Mouse (Mus musculus) forebrain, postnatal 0 days (tissue): ENCODE measurements at regions not wholly inside any gene's neighbourhood (a gene's known extent, or its start where the extent isn't known, plus 50 kb on each side); places are given as distances from the start of the nearest gene placed in this dataset.

Experiments used
- ATAC-seq: fragments of 200-750 bp; cut with Nextera tagmentation; 2 replicates; pipeline ENCODE4 v1.8.0; 2017; ENCODE audit warnings: mild to moderate bottlenecking, moderate library complexity
- DNase-seq: peaks from one replicate; pipeline ENCODE4 v3.0.0-alpha.2; 2015
- H3K27ac ChIP-seq: fragments of 300-500 bp; sonication (generic); 2 replicates; pipeline ENCODE4 v1.5.1; 2014; ENCODE audit warnings: low read depth, mild to moderate bottlenecking, antibody characterized with exemption, low read length, moderate library complexity, mixed read lengths
- H3K27me3 ChIP-seq: fragments of 300-500 bp; sonication (generic); 2 replicates; pipeline ENCODE4 v1.6.1; 2014; ENCODE audit warnings: mild to moderate bottlenecking, low read length, mixed read lengths; ENCODE audit not compliant: insufficient read depth
- H3K36me3 ChIP-seq: fragments of 300-500 bp; sonication (generic); 2 replicates; pipeline ENCODE4 v1.6.1; 2014; ENCODE audit warnings: mild to moderate bottlenecking, moderate library complexity; ENCODE audit not compliant: insufficient read depth
- H3K4me1 ChIP-seq: fragments of 300-500 bp; sonication (generic); 2 replicates; pipeline ENCODE4 v1.6.1; 2014; ENCODE audit warnings: antibody characterized with exemption; ENCODE audit not compliant: insufficient read depth
- H3K4me2 ChIP-seq: fragments of 300-500 bp; sonication (generic); 2 replicates; pipeline ENCODE4 v1.6.1; 2014; ENCODE audit warnings: low read depth, mild to moderate bottlenecking, moderate library complexity
- H3K4me3 ChIP-seq: fragments of 300-500 bp; sonication (generic); 2 replicates; pipeline ENCODE4 v1.5.1; 2014; ENCODE audit warnings: low read depth, low read length, mixed read lengths
- H3K9ac ChIP-seq: fragments of 300-500 bp; sonication (generic); 2 replicates; pipeline ENCODE4 v1.6.1; 2014; ENCODE audit warnings: mild to moderate bottlenecking
- H3K9me3 ChIP-seq: fragments of 300-500 bp; sonication (generic); 2 replicates; pipeline ENCODE4 v1.6.1; 2016; ENCODE audit warnings: low read length
- CTCF ChIP-seq: sonication (generic); IDR thresholded peaks from 2 replicates; pipeline ENCODE4 v1.5.1; 2016; ENCODE audit warnings: antibody characterized with exemption, control low read depth, low read depth
- WGBS: fragments of 180-500 bp; shearing (Covaris S2); extraction: QIAGEN DNeasy Blood & Tissue Kit; methylation state at CpG from one replicate; pipeline ENCODE4 v1.1.7; 2014; 5-methylcytosine and 5-hydroxymethylcytosine counted together

DNA sequence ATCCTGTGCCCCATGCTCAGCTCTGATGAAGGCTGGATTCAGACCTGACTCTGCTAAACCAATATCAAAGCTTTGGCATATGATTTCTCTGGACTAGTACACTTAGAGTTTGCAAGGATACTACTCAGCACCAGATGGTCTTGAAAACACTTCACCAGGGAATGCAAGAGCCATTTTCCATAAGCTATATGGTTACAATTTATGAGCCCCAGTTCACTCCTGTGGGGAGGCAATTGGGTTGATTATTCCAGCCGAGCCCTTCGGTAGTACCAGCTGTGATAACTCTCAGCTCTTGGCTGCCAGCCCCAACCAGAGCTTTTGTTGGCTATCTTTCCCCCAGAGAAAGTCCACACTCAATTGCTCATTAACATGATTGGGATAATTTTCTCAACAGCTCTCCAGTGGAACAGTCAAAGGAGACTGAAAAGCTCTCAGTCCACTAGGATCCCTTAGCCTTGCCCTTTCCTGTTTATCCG lies 210.5 kb upstream of the Fggy start:
- peak; percentile 74 for DNase-seq
- no peaks in the 10 kb centered on the region for H3K4me1 ChIP-seq
- H3K4me2 ChIP-seq, result no peak overlapping the region
- no peaks in the 10 kb centered on the region for H3K27me3 ChIP-seq
- 13% methylated on average over 3 of the region's 3 CpGs for WGBS
- peak; percentile 79 for ATAC-seq
- TF ChIP-seq CTCF, result no peak
- no peak overlapping the region for H3K9ac ChIP-seq
- H3K27ac ChIP-seq, result no peak overlapping the region
- no peak overlapping the region for H3K4me3 ChIP-seq
- no peaks in the 10 kb centered on the region for H3K9me3 ChIP-seq
- H3K36me3 ChIP-seq, result no peaks in the 10 kb centered on the region

DNA sequence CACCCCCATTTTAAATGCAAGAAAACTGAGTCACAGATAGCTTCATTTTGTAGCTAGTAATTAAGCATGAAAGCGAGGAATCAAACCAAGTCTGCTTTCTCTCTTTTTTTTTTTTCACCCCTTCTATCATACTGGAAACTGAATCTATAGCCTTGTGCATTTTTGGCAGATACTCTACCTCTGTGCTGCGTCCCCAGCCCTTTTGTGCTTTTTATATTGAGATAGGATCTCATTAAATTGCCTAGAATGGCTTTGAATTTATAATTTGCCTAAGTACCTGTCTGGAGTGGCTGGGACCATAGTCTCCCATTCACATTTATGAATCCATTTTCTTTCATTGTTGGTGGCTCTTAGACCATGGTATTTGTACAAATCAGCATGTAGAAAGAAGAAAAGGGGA lies 209.9 kb upstream of the Fggy start:
- H3K27ac ChIP-seq, result no peak overlapping the region
- no peak for ATAC-seq

DNA sequence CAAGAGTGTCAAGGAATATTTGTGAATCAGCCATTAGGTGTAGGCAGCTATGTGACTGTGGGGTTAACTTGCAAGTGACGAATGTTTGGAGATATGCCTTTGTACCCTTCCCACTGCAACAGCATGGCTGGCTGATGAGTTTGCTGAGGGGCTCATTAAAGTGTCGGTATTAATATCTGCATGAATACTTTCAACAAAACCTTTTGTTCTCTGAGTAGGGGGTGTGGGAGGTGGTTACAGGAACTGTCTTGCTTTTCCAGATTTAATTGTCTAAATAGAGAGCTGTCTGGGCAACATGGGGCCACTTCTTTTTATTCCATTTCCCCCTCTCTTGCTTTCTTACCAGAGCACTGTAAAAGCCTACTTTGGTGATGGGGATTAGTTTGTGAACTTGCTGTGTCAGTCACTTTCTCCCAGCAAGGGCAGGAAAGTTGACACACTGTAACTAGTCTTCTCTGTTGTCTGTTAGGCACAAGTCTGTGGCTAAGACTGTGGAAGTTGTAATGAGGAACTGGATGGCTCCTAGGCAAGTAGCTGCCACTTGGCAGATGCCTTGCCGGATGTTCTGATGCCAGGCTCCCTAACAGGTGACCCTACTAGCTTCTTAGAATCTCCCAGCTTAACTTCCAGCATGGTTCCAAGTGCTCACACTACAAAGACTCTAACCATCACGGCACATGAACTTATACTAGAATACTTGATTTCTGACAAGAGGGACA lies 208.7 kb upstream of the Fggy start:
- no peak overlapping the region for H3K9ac ChIP-seq
- TF ChIP-seq CTCF, result no peak
- H3K4me1 ChIP-seq, result no peaks in the 10 kb centered on the region
- DNase-seq (no peak), ATAC-seq (peak; percentile 76)
- H3K4me3 ChIP-seq, result no peak overlapping the region
- H3K36me3 ChIP-seq, result no peaks in the 10 kb centered on the region
- WGBS, result 41% methylated on average over 4 of the region's 4 CpGs
- H3K27ac ChIP-seq, result no peak overlapping the region
- no peaks in the 10 kb centered on the region for H3K27me3 ChIP-seq
- no peak overlapping the region for H3K4me2 ChIP-seq
- H3K9me3 ChIP-seq, result no peaks in the 10 kb centered on the region

More for the DNA sequence above, 209.9 kb upstream of the Fggy start:
- DNase-seq, result no peak
- H3K4me1 ChIP-seq, result no peaks in the 10 kb centered on the region
- no peaks in the 10 kb centered on the region for H3K27me3 ChIP-seq
- no peaks in the 10 kb centered on the region for H3K9me3 ChIP-seq
- H3K4me2 ChIP-seq, result no peak overlapping the region
- no peak for TF ChIP-seq CTCF
- no peak overlapping the region for H3K4me3 ChIP-seq
- no peak overlapping the region for H3K9ac ChIP-seq
- no peaks in the 10 kb centered on the region for H3K36me3 ChIP-seq
- 29% methylated on average over 2 of the region's 2 CpGs for WGBS

DNA sequence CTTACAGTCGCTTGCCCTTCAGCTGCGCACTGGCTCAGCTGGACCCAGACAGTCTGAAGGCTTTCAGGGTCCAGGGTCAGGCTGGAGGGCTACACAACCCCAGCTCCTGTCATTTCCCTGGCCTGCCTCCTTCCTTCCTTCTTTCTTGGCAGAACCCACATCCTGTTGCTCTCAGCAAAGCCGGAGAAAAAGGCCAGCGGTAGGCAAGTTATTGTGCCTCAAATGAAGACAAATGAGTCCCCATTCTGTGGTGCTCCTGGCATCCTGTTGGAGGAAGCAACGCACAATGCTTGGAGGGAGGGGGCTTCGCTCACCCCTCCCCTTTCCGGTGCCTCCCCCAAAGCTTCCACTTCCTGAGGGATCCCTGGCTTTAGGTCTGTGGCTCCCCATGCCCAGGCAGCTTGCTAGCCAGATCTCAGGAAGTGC lies 203.4 kb upstream of the Fggy start:
- peak; percentile 71 for ATAC-seq

DNA sequence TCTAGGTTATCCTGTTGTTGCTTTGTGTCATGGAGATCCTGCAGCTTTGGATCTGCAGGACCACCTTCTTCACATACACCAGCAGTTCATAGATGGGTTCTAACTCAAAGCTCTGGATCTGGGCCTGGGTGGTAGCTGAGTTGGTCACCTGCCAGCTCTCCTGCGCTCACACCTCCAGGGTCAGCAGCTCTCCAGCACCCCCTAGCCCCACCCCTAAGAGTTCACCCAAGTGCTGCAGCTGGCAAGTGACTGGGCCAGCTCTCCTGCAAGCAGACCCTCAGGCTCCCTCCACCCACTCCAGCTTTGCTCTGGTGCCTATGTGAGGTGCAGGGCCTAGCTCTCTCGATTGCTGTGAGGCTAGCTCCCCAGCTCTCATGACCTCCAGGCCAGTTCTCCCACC lies 198.6 kb upstream of the Fggy start:
- no peak overlapping the region for H3K9ac ChIP-seq
- H3K9me3 ChIP-seq, result no peaks in the 10 kb centered on the region
- no peak for ATAC-seq
- H3K4me2 ChIP-seq, result no peak overlapping the region
- H3K27me3 ChIP-seq, result no peaks in the 10 kb centered on the region
- no peak for DNase-seq
- H3K4me3 ChIP-seq, result no peak overlapping the region
- H3K4me1 ChIP-seq, result no peaks in the 10 kb centered on the region
- 73% methylated on average over 2 of the region's 2 CpGs for WGBS
- H3K36me3 ChIP-seq, result no peaks in the 10 kb centered on the region
- no peak for TF ChIP-seq CTCF
- H3K27ac ChIP-seq, result no peak overlapping the region

More for the DNA sequence above, 203.4 kb upstream of the Fggy start:
- WGBS, result 39% methylated on average over 7 of the region's 7 CpGs
- no peak for TF ChIP-seq CTCF
- H3K9ac ChIP-seq, result no peak overlapping the region
- no peaks in the 10 kb centered on the region for H3K36me3 ChIP-seq
- DNase-seq, result peak; percentile 22
- no peaks in the 10 kb centered on the region for H3K9me3 ChIP-seq
- H3K4me1 ChIP-seq, result no peaks in the 10 kb centered on the region
- H3K27ac ChIP-seq, result no peak overlapping the region; the same call in 1 of the 2 replicates
- H3K4me3 ChIP-seq, result no peak overlapping the region
- H3K27me3 ChIP-seq, result no peaks in the 10 kb centered on the region
- no peak overlapping the region for H3K4me2 ChIP-seq

DNA sequence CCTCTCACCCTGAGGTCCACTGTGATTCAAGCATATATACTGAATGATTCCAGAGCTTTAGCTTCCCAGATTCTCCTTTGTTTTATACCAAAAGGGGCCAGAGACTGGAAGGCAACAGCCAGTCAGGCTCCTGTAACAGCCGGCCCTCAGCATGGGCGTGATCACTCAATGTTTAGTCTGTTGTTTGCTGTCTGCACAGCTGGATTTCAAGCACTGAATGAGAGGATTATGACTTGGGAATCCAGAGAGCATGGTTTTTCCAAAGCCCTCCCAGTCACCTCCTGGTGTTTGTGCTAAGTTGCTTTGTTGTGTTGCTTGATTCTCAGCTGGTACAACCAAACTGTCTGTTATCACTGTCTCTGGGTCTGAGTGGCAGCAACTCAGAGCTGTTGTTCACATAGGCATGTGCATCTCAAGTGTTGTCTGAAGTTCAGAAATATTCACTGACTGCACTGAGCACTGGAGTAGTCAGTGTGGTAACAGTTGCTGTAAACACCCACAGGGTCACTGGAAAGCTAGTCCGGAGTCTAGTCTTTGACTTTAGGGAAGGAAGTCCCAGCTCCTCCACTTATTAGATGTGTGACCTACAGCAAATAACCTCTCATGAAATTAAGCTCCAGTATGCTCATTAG lies 196.9 kb upstream of the Fggy start:
- DNase-seq, result no peak
- Histone ChIP-seq H3K4me3 (no peak overlapping the region), H3K9me3 (no peaks in the 10 kb centered on the region), H3K27ac (no peak overlapping the region), H3K36me3 (no peaks in the 10 kb centered on the region), H3K9ac (no peak overlapping the region), H3K4me1 (no peaks in the 10 kb centered on the region), H3K27me3 (no peaks in the 10 kb centered on the region), H3K4me2 (no peak overlapping the region)
- WGBS, result 45% methylated on average over 3 of the region's 3 CpGs
- TF ChIP-seq CTCF, result no peak
- no peak for ATAC-seq

DNA sequence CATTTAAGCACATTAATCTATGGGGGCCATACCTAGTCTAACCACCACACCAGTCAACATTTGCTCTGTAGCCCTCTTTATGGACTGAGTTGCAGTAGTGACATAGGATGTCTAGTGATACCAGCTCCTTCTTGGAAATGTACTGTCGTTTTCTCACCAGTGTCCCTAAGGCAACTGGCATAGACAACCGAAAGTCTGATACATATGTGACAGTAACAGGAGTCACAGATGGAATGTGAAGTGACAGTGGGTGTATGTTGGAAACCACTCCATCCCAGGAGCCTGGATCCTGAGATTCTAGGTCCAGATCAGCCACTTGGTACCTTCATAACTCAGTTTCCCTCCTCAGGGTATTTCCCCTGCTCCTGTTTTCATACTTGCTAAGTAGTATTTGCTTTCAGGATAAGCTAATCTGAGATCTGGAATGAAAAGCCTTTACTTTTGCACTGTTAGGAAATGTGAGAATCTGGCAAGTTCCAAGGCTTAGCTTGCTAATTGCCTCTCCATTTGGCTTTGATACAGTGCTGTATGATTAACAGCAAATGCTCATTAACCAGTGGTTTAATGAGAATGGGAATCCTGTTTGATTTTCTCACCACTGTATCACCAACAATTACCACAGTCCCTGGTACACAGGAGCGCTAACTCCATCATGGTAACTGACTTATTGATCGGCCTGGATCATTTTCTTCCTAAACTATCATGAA lies 192.8 kb upstream of the Fggy start:
- Histone ChIP-seq H3K27ac (no peak overlapping the region), H3K9me3 (no peaks in the 10 kb centered on the region), H3K4me3 (no peak overlapping the region), H3K4me2 (no peak overlapping the region), H3K27me3 (no peaks in the 10 kb centered on the region), H3K4me1 (no peaks in the 10 kb centered on the region), H3K36me3 (no peaks in the 10 kb centered on the region), H3K9ac (no peak overlapping the region)
- TF ChIP-seq CTCF, result no peak
- WGBS, result 50% methylated on average over 4 of the region's 4 CpGs
- DNase-seq, result peak; percentile 38
- no peak; the same call in 1 of the 2 replicates for ATAC-seq
